In genomic region chr13:51425662-51426443, GRCm38 (mm10) we compare ENCODE assay signal across 16 mouse cellular contexts.
"Had no signal": no experiment of that assay in that cellular context is flagged by ENCODE, and none has a peak within 500 bp of the region (broad histone marks: within the 10 kb centered on the region; RNA-seq: fewer than 3 reads in every experiment).

No protein-coding gene starts in this region.

- H3K4me2 ChIP-seq: liver, embryonic 11.5 days; liver, embryonic 15.5 days; midbrain, embryonic 12.5 days; stomach, embryonic 15.5 days had no signal

- H3K27me3 ChIP-seq: liver, embryonic 15.5 days; midbrain, embryonic 12.5 days; stomach, embryonic 15.5 days had no signal

- H3K4me1 ChIP-seq: liver, embryonic 15.5 days; midbrain, embryonic 12.5 days; stomach, embryonic 15.5 days had no signal

- DNase-seq: kidney, adult 11 months; kidney, adult 9 months; kidney, postnatal 4 days; lung, adult 2 months; lung, postnatal 4 days; right cerebral cortex, postnatal 14 days; thymus, adult 2 months; thymus, postnatal 25 days had no signal

- H3K4me3 ChIP-seq: left cerebral cortex, adult 2 months; limb, embryonic 10.5 days; liver, embryonic 15.5 days; midbrain, embryonic 12.5 days; stomach, embryonic 15.5 days had no signal

- H3K9me3 ChIP-seq: limb, embryonic 10.5 days; liver, embryonic 15.5 days; midbrain, embryonic 12.5 days; stomach, embryonic 15.5 days had no signal

- ATAC-seq: lung, postnatal 0 days had no signal

- H3K27ac ChIP-seq: kidney, postnatal 0 days; left cerebral cortex, adult 2 months; limb, embryonic 10.5 days; liver, embryonic 15.5 days; midbrain, embryonic 12.5 days; stomach, embryonic 15.5 days had no signal

- H3K36me3 ChIP-seq: liver, embryonic 15.5 days; midbrain, embryonic 12.5 days; stomach, embryonic 15.5 days had no signal

- H3K9ac ChIP-seq: liver, embryonic 15.5 days; midbrain, embryonic 12.5 days; stomach, embryonic 15.5 days had no signal
